Mouse (Mus musculus) left cerebral cortex, postnatal 10 days (tissue): ENCODE measurements at regions not wholly inside any gene's neighbourhood (a gene's known extent, or its start where the extent isn't known, plus 50 kb on each side); places are given as distances from the start of the nearest gene placed in this dataset.

ENCODE experiments used
- DNase-seq, 2 experiments: peaks; one replicate each; pipeline ENCODE4 v3.0.0; 2021 to 2022; ENCODE audit warnings: low spot score in 2 of 2, mixed read lengths in 1 of 2; ENCODE audit errors: extremely low spot score in 1 of 2
- intact Hi-C: fragments of 180-260 bp; cut with DNase I; formaldehyde crosslinking; loops from one replicate; pipeline ENCODE4 v1.15.1; 2025

DNA sequence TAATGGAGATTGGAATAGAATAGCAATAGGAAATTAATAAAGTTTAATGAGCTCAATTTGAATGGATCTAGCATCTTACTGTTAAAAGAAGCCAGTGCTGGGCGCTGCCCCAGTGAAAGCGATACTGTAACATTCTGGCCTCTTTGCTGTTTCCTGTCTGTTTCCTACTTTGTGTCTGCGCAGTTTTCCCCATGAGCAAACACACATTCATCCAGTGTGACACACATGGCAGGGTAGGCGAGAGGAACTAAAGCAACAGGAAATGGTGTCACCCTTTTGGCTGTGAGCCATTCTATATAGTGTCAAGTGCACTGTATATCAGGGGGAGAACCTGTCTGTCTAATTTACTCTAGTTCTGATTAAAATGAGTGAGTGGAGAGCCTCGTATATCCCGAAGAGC, 366.2 kb downstream of the Foxo1 start:
- no peak for DNase-seq
- intact Hi-C loops, result no loop called here

DNA sequence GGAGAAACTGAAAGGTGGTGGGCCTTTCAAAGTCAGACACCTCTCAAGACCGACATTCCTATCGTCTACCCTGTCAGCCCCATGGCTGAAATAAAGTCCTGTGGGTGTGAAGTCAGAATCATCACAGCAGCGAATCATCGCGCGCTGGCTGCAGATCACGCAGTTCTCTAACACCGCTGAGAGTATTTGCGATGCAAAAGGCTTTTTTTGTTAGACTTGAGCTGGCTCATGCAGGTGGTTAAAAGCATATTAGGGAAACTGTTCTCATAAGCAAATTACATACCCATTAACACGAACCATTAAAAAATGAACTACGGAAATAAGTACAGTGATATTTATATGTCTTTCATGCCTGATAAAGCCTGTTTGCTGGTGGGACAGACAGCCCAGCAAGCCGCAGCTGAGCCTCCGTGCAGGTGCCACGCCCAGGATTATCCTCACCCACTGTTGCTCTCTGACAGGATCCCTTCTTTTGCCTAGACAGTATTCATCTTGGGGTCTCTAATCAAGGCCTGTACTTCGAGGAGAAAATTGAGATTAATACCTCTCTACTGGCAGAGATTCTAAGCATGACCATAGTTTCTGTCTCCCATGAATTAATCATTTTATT, 365.5 kb downstream of the Foxo1 start:
- intact Hi-C loops, result no loop called here
- DNase-seq, result no peak

- intact Hi-C loops, result no loop called here
- DNase-seq, result no peak
Measured at GRCm38 (mm10) chr3:52632635-52633034, 364.5 kb downstream of the Foxo1 start.

DNA sequence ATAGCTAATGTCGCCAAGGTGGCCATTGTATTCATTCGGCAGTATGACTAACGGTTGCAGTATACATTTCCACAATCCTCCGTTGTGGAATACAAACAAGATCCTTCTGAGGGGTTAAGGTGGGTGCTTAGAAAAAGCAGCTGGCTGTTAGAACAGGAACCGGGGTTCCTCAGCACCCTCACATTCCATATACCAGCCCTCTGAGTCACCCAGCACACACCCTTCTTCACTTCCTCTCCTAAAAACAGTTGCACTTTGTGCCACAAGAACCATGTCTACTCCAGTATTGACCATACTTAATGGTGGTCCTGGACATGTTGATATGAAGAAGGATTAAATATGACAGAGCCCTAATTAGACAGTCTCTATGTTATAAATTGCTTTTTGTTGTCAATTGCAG, 362.1 kb downstream of the Foxo1 start:
- DNase-seq, result no peak
- intact Hi-C loops, result no loop called here

DNA sequence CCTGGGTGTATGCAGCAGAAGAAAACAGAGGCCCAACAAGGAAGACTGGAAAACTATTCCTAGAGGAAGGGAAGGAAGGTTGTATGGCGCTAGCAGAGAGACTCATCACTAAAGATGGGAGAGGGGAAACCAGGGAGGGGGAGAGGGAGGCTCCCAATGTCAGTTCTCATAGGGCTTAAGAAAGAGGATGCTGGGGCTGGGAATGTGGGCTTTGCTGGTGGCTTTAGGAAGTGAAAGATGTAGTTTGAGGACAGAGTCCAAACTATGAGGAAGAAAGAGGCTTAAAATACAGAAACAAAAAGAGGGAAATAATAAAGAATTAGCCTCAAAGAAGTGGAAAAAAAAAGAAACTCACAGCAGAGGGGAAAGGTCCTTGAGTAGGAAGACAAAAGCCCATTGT, 357.0 kb downstream of the Foxo1 start:
- no peak for DNase-seq
- intact Hi-C loops, result no loop called here

DNA sequence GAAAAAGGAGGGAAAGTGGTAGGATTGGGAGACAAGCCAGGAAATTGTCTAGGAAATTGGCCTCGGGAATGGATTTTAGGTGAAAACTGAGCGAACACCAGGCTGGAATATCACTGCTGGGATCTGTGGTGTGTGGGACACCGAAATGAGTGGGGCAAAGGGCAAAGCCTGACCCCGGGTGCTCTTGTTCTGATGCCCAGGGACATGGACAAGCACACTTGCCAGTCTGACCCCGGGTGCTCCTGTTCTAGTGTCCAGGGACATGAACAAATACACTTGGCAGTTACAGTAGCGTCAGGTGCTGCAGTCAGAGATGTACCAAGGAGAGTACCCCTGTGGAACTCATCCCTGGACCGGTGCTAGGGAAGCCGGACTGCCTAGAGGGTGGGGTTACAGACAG, 354.4 kb downstream of the Foxo1 start:
- intact Hi-C loops, result no loop called here
- DNase-seq, result no peak

DNA sequence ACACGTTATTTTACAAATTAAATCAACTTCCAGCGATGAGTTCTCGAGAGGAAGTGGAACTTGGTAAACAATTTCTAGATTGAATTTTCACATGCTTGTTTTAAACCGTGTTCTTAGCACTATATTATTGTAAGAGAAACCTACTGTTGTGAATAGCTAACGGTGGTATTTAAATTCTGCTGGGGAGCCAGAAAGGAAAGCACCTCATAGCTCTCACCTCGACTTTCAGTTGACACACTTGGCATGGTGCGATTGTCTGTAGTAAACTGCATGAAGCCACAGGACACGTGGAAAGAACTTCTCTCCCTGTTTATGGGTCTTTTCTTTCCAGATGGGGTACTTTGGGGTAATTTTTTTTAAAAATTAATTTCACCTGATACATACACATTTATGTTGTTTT, 353.8 kb downstream of the Foxo1 start:
- intact Hi-C loops, result no loop called here

GRCm38 (mm10) chr3:52618925-52619224, 350.7 kb downstream of the Foxo1 start:
- DNase-seq, result no peak
- intact Hi-C loops, result no loop called here

More for the DNA sequence above, 353.8 kb downstream of the Foxo1 start:
- no peak for DNase-seq

DNA sequence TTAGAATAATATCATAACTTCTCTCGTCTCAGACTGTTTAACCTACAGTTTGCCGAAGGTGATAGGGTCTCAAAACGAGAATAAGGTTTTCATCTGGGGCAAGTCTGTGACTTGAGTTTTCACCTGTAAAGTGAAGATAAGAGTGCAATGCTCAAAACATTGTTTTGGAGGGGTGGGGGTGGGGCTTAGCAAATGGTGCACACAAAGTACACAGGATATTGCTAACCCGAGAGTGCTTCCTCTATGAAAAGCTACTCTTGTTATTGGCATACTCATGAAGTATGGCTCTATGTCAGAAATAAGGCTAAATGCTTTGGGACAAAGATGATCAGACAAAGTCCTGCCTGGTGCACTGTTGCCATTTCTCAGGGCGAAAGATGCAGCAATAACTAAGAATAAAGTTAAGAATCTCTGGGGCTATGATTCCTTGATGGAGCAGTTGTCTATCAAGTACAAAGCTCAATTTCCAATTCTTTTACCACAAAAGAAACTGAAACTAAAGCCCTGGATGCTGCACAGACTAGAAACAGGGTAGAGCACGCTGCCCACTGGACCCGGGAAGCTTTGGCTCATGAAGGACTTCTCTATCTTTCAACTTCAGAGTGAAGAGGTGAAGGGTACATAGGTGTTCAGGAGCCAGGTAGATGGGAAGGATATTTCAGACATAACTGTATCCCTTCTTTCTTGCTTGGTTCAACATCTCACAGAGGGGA, 350.2 kb downstream of the Foxo1 start:
- DNase-seq, result no peak
- intact Hi-C loops, result no loop called here

DNA sequence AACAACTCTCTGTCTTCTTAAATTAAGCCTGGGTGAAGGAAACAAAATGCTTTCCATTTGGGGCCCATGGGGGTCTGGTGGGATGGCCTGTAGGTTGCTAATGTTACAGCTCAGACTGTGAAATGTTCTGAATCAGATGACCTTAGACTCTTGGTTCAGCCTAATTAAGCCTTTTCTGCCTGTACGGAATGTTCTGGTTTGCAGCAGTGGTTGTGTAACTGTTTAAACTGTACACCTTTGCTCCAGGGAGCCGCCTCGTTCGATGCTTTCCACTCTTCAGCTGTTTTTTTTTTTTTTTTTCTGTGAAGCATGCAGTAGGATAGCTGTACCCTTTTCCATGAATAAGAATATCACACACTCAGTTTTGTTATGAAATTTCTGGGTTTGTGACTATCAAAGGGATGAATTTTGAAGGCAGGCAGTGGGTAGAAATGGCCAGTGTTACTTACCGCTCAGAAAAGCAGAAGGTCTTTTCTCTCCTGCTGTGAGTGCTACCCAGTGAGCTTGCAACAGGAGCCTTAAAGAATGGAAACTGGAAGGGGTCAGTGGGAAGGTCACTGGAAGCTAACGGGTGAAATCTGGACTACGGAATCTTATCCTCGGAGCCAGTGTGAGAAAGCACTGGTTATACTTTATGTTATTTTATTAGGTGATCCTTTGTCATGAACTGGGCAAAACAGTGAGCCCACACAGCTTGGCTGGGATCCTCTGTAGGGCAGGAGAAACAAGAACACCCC, 349.4 kb downstream of the Foxo1 start:
- intact Hi-C loops, result no loop called here
- DNase-seq, result no peak

DNA sequence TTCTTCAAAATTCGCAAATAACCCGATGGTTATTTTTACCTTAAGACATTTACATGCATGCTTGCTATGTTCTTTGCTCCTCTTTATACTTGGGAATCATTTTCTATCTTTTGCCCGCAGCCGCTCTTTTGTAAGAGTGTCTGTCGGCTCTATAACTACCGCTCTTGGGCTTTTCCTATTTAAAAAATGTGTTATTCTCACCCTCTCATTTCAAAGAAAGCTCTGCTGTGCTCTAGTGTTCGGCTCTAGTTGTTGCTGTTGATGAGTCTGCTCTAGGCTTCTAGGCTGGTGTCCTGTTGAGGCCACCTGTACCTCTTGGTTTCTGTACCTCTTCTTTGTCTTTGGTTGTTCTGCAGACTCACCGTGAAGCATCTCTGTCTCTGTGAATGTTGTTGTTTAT, 343.7 kb downstream of the Foxo1 start:
- DNase-seq, result peak in 1 of 2 experiments; percentile 20
- intact Hi-C loops, result no loop called here

DNA sequence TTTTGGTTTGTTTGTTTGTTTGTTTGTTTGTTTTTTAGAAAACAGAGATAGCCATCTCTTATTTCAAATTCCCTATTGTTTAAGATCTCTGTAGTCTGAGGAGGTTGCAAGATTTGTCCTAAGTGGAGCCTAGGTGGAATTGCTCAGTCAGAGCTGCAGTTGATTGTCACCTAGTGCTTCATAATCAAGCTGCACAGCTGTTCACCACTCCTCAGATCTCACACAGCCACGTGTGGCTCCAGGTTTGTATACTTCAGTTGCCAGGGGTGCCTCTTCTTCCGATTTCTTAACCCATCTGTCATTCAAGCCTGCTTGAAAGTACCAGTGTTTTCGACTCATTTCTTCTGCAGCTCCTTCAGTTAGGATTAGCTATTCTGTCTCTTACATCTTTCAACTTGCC, 342.3 kb downstream of the Foxo1 start:
- no peak for DNase-seq
- intact Hi-C loops, result no loop called here

GRCm38 (mm10) chr3:52608086-52608426, 339.9 kb downstream of the Foxo1 start:
- no peak for DNase-seq
- intact Hi-C loops, result loop anchor here (10.0 kb wide), 1 partner anchor 343 kb away; the partner anchor contains the start of gene Foxo1

GRCm38 (mm10) chr3:52607379-52608085, 339.4 kb downstream of the Foxo1 start:
- intact Hi-C loops, result loop anchor here (10.0 kb wide), 1 partner anchor 343 kb away; the partner anchor contains the start of gene Foxo1
- DNase-seq, result no peak

GRCm38 (mm10) chr3:52605261-52605771, 337.2 kb downstream of the Foxo1 start:
- no peak for DNase-seq
- intact Hi-C loops, result loop anchor here (10.0 kb wide), 1 partner anchor 341 kb away; the partner anchor contains the start of gene Foxo1

GRCm38 (mm10) chr3:52603244-52603704, 335.1 kb downstream of the Foxo1 start:
- no peak for DNase-seq
- intact Hi-C loops, result loop anchor here (10.0 kb wide), 1 partner anchor 338 kb away; the partner anchor contains the start of gene Foxo1

DNA sequence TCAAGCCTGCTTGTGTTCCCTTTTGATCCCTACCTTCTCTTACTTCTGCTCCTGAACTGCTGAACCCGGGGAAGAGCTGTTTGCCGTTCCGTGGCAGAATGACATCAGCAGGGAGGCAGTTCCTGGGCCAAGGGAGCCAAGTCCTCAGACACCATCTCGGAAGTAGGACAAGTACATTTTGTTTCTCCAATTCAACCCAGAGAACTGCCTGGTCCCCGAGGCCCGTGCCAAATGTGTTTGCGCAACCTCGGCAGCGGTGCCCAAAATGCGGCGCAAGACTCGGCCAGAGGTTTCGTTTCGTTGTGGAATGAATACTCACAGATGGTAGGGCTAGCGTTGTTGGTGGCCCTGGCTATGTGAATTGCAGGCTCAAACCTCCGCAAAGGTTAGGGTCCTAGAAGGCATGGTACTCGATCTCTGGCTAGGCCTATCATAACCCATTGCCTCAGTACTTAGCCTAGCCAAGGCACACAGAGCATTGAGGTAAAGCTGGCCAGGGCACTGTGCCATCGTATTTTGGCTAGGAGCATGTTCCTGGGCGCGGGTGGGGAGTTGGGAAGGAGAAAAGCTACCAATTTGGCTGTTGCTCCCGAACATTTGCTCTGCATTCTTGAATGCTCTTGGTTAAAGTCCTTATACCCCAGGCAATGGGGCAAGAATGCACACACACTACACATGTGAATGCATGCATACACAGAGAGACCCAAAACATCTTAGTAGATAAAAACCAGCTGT, 333.0 kb downstream of the Foxo1 start:
- intact Hi-C loops, result loop anchor here (10.0 kb wide), 1 partner anchor 336 kb away; the partner anchor contains the start of gene Foxo1

GRCm38 (mm10) chr3:52600581-52600980, 332.4 kb downstream of the Foxo1 start:
- DNase-seq, result no peak
- intact Hi-C loops, result loop anchor here (10.0 kb wide), 1 partner anchor 336 kb away; the partner anchor contains the start of gene Foxo1

More for the DNA sequence above, 333.0 kb downstream of the Foxo1 start:
- DNase-seq, result peak; percentile 55 to 63
